In genomic region chr7:92560986-92561876, GRCm38 (mm10) we compare ENCODE assay signal across 8 mouse cellular contexts. TPM values are rescaled to one million over a fixed set of nuclear protein-coding genes. Genes with fewer than 3 reads are reported as not detected.
DNase-seq lines count a peak whose midpoint lies in the region; TF ChIP-seq lines count a peak whose summit lies in the region.

TSS of gene Ccdc90b (plus strand) at chr7:92561149.

- peak within 1 kb of the TSS; percentile 99 for H3K27ac ChIP-seq in left cerebral cortex, adult 2 months
- peak within 1 kb of the TSS; percentile 70 for H3K27ac ChIP-seq in macrophage

- DNase-seq in adrenal gland, adult 18-20 months (ENCODE audit: low spot score in 2 of 2) = peak; percentile 69 to 83
- peak; percentile 97 for DNase-seq in embryo, embryonic 10.5 days (ENCODE audit: low spot score)
- peak; percentile 71 for DNase-seq in gastrocnemius, postnatal 10 days
- peak; percentile 95 for DNase-seq in hindlimb bud, embryonic 11.5 days (ENCODE audit: extremely low spot score, low read depth, low spot score)
- peak; percentile 87 to 89 for DNase-seq in left cerebral cortex, adult 2 months (ENCODE audit: extremely low spot score in 1 of 2, low spot score in 2 of 2)
- peak; percentile 89 for DNase-seq in retina, postnatal 7 days (ENCODE audit: low read depth, low spot score)
- peak; percentile 81 to 92 for DNase-seq in urinary bladder, adult 18-20 months (ENCODE audit: low spot score in 2 of 2)

- H3K36me3 ChIP-seq in macrophage (ENCODE audit: inconsistent target) = no peaks in the 10 kb centered on the region

- H3K4me3 ChIP-seq in left cerebral cortex, adult 2 months = peak within 1 kb of the TSS; percentile 98
- H3K4me3 ChIP-seq in macrophage (ENCODE audit: inconsistent target) = peak within 1 kb of the TSS; percentile 79

- TF ChIP-seq CTCF in left cerebral cortex, adult 2 months (IDR thresholded peaks at IDR 0.05) = peak; percentile 53

- no peaks in the 10 kb centered on the region for H3K79me2 ChIP-seq in macrophage (ENCODE audit: inconsistent target)

- intact Hi-C loops in left cerebral cortex, adult 2 months (cut with DNase I) = loop anchor here (5.0 kb wide), 1 partner anchor 311 kb away; the partner anchor contains the start of genes Ddias and Prcp

- 3% methylated on average over 60 of the region's 60 CpGs for WGBS in macrophage (ENCODE audit: missing documents)

RNA-seq across cellular contexts. Expression of gene Ccdc90b, which starts in this region (rescaled TPM):
- 10 to 100 TPM; 36.6 to 46.4 TPM for total RNA-seq in adrenal gland, adult 18-20 months (2021)
- 10 to 100 TPM; 24.8 to 26.2 TPM for total RNA-seq in gastrocnemius, postnatal 10 days (2021)
- total RNA-seq in left cerebral cortex, adult 2 months (2021) = 10 to 100 TPM; 13.0 to 14.9 TPM
- 10 to 100 TPM in 1 of 26 experiments, 1 to 10 TPM in 25; 1.2 to 11.1 (median 5.1) TPM for total RNA-seq in macrophage (2018; cell fraction: chromatin; rRNA removed)
- 10 to 100 TPM; 16.1 to 24.2 (median 19.7) TPM for total RNA-seq in macrophage (2018; cell fraction: cytosol; rRNA removed)
- 1 to 10 TPM; 2.8 to 9.9 (median 6.3) TPM for total RNA-seq in macrophage (2018; cell fraction: nucleus; rRNA removed)
- 24.2 to 30.2 TPM (median 27.1 TPM) in 3 replicates for polyA plus RNA-seq in macrophage (2018)

Comparison
In these comparisons a context has a peak if more than half of its experiments do, and no peak if none do; other contexts are left out.
1. Peak in every context shown above with its lines: DNase-seq, H3K4me3 ChIP-seq and H3K27ac ChIP-seq.